In genomic region chr16:59559300-59560200, GRCm38 (mm10) we compare ENCODE assay signal across 10 mouse cellular contexts. TPM values are rescaled to one million over a fixed set of nuclear protein-coding genes. Genes with fewer than 3 reads are reported as not detected.
A peak's percentile ranks its signal among the peaks of the same experiment; 100 is the strongest.
DNase-seq lines count a peak whose midpoint lies in the region; ATAC-seq lines count a peak whose summit lies in the region.
"Had no signal": no experiment of that assay in that cellular context is flagged by ENCODE, and none has a peak within 500 bp of the region (broad histone marks: within the 10 kb centered on the region; RNA-seq: fewer than 3 reads in every experiment).

No protein-coding gene starts in this region.

- H3K4me2 ChIP-seq in heart, embryonic 16.5 days (ENCODE audit: low read depth, low read length) = no peak overlapping the region
- no peak overlapping the region for H3K4me2 ChIP-seq in neural tube, embryonic 15.5 days

- peaks cover 35% of the 10 kb centered on the region for H3K36me3 ChIP-seq in heart, embryonic 16.5 days (ENCODE audit: control insufficient read depth, insufficient read depth)
- no peaks in the 10 kb centered on the region for H3K36me3 ChIP-seq in neural tube, embryonic 15.5 days
- H3K36me3 ChIP-seq: G1E had no signal

- intact Hi-C loops in heart, postnatal 36 days (cut with DNase I) = no loop called here
- intact Hi-C loops in gastrocnemius, postnatal 14 days (cut with DNase I; ENCODE audit: low total_unique reads) = no loop called here
- intact Hi-C loops in left cerebral cortex, postnatal 25 days (cut with DNase I) = no loop called here

- no peak overlapping the region for H3K9ac ChIP-seq in heart, embryonic 16.5 days (ENCODE audit: low read length)
- H3K9ac ChIP-seq in neural tube, embryonic 15.5 days (replicated peaks) = no peak overlapping the region

- H3K4me3 ChIP-seq in heart, embryonic 16.5 days (ENCODE audit: low read length) = no peak overlapping the region
- no peak overlapping the region for H3K4me3 ChIP-seq in neural tube, embryonic 15.5 days (replicated peaks)

- peak overlapping the region; percentile 50 for H3K27ac ChIP-seq in heart, embryonic 16.5 days (ENCODE audit: low read length)
- H3K27ac ChIP-seq in neural tube, embryonic 15.5 days (replicated peaks) = no peak overlapping the region; the same call in 1 of the 2 replicates

- no peaks in the 10 kb centered on the region for H3K9me3 ChIP-seq in heart, embryonic 16.5 days (replicated peaks; ENCODE audit: control insufficient read depth, low read length)
- H3K9me3 ChIP-seq in neural tube, embryonic 15.5 days (replicated peaks) = no peaks in the 10 kb centered on the region
- H3K9me3 ChIP-seq: G1E had no signal

- ATAC-seq in heart, embryonic 16.5 days (replicated peaks; ENCODE audit: extremely low read depth, insufficient read depth, low FRiP score) = no peak
- ATAC-seq in neural tube, embryonic 15.5 days (ENCODE audit: low FRiP score) = peak; percentile 63; the same call in 1 of the 2 replicates

- H3K27me3 ChIP-seq in heart, embryonic 16.5 days (ENCODE audit: control insufficient read depth, insufficient read depth, low read length) = no peaks in the 10 kb centered on the region
- H3K27me3 ChIP-seq in neural tube, embryonic 15.5 days (replicated peaks) = no peaks in the 10 kb centered on the region

- WGBS in heart, embryonic 16.5 days = 59% methylated on average over 22 of the region's 22 CpGs
- WGBS in neural tube, embryonic 15.5 days = 44% methylated on average over 22 of the region's 22 CpGs

- H3K4me1 ChIP-seq in heart, embryonic 16.5 days (ENCODE audit: control insufficient read depth, insufficient read depth, low read length) = no peaks in the 10 kb centered on the region
- H3K4me1 ChIP-seq in neural tube, embryonic 15.5 days = peaks cover 7% of the 10 kb centered on the region

- DNase-seq in heart, postnatal 36 days = no peak
- DNase-seq in gastrocnemius, postnatal 14 days = peak; percentile 23
- DNase-seq in kidney, postnatal 4 days = peak; percentile 43 to 53
- DNase-seq in spleen, postnatal 36 days (ENCODE audit: low spot score in 2 of 2) = no peak
- DNase-seq in Muller cell, postnatal 12 days (ENCODE audit: inconsistent ontology term) = no peak
- no peak for DNase-seq in left cerebral cortex, postnatal 25 days (ENCODE audit: low spot score in 2 of 2)
- DNase-seq: cerebellum, adult 2 months had no signal

RNA-seq across cellular contexts. Expression of gene Crybg3, which starts 41.2 kb away (rescaled TPM):
- polyA plus RNA-seq in heart, embryonic 16.5 days (2015; fragmentation: Nextera tagmentation; extraction: Ambion mirVana) = 11.2 and 12.6 TPM in 2 replicates
- total RNA-seq in heart, postnatal 36 days (2021) = 10 to 100 TPM; 65.4 to 90.1 TPM
- total RNA-seq in gastrocnemius, postnatal 14 days (2021) = 10 to 100 TPM; 20.6 to 22.4 TPM
- polyA plus RNA-seq in neural tube, embryonic 15.5 days (2015; fragmentation: Nextera tagmentation; extraction: Ambion mirVana) = 1.8 and 2.8 TPM in 2 replicates
- 1 to 10 TPM; 5.9 to 6.2 TPM for total RNA-seq in left cerebral cortex, postnatal 25 days (2021)

Comparison
In these comparisons a context has a peak if more than half of its experiments do, and no peak if none do; other contexts are left out.
1. DNase-seq: peak in gastrocnemius, postnatal 14 days (single experiment) and kidney, postnatal 4 days (2 of 2); none in heart, postnatal 36 days (0 of 2), spleen, postnatal 36 days (0 of 2), Muller cell, postnatal 12 days (single experiment) and left cerebral cortex, postnatal 25 days (0 of 2).